Mouse (Mus musculus) cortical plate, adult 2 months (tissue): Measurements from ENCODE around the gene Nkpd1.

Experiments used
- CTCF ChIP-seq: fragments of 200-500 bp; IDR thresholded peaks from 2 replicates; pipeline ENCODE4 v1.5.1; 2011; ENCODE audit warnings: mild to moderate bottlenecking, control low read depth, low read length; ENCODE audit not compliant: insufficient read depth; ENCODE audit errors: extremely low read depth
- POLR2A ChIP-seq: fragments of 200-500 bp; IDR thresholded peaks from 2 replicates; pipeline ENCODE4 v1.6.1; 2011; ENCODE audit warnings: mild to moderate bottlenecking, low read length, control low read depth; ENCODE audit not compliant: insufficient read depth; ENCODE audit errors: extremely low read depth

DNA sequence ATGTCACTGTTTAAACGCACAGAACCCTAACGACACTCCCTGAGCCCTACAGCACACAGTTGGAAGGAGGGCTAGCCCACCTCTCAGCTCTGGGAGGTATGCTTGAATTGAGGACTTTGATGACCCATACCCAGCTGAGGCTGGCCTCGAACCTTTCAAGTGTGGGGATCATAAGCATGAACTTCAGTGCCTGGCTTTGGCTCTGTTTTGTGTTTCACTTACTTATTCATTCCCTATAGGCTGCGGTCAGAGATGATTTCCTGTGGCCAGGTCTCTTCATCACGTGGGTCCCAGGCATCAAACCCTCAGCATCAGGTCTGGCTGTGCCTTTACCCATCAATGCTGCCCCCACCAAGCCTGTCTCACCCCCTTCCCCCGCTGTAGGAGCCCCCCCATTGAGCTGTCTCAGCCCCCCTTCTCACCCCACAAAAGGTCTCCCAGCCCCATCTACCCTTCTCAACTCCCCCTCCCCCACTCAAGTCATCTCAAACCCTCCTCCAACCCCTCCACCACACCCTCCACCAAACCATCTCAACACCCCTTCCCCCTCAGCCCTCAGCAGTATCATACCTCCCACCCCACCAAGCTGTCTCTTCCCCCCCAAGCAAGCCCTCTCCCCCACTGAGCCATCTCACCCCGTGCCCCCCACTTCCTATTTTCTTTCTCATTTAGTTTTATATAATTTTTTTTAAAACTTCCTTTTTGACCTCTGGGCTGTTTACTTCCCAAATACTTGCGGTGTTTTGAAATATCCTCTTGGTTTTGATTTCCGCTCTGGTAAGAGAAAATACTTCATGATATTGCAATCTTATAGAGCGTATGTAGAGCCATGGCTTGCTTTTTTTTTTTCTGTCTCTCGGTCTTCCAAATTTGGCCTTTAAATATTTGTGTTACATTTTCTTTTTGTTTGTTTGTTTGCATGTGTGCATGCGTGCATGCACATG, 16.9 kb upstream of the Nkpd1 start:
- no peak for TF ChIP-seq POLR2A
- TF ChIP-seq CTCF = no peak
